Mouse (Mus musculus) CH12.LX (cell line): ENCODE results near the gene Med19.

Source experiments
- CTCF ChIP-seq, 2 experiments: IDR thresholded peaks in 1 of 2; conservative IDR thresholded peaks in 1 of 2; 2 replicates each; pipeline ENCODE4 v1.5.1; 2011 to 2012; ENCODE audit warnings: low read depth in 2 of 2, low read length in 2 of 2, improper control_type of control experiment in 1 of 2, inconsistent platforms in 1 of 2, mild to moderate bottlenecking in 1 of 2, moderate library complexity in 1 of 2
- EP300 ChIP-seq: IDR thresholded peaks from 2 replicates; pipeline ENCODE4 v1.6.1; 2011; ENCODE audit warnings: low read length, improper control_type of control experiment
- POLR2AphosphoS2 ChIP-seq: IDR thresholded peaks from 2 replicates; pipeline ENCODE4 v1.6.1; 2011; ENCODE audit warnings: low read depth, low read length, improper control_type of control experiment
- RAD21 ChIP-seq: IDR thresholded peaks from 2 replicates; pipeline ENCODE4 v1.6.1; 2011; ENCODE audit warnings: low read depth, mild to moderate bottlenecking, low read length, improper control_type of control experiment, moderate library complexity

DNA sequence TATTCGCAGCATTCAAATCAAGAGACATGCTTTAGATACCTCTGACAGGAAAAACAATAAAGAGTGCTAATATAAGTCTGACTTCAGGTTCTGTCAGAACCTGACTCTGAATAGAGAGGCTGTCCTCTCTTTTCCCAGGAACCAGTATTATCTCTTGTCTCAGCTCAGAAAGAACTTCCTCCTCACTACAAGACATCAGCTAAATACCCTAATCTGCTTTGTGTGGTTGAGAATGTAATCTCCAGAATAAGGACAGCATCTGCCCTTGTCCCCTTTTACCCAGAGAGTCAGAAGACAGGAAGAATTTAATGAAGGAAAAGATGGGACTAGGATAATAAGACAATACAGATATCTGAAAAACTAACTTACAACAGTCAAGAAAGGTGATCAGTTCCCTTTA, 25.3 kb downstream of the Med19 start:
- TF ChIP-seq EP300 (no peak), POLR2AphosphoS2 (no peak), CTCF (conservative IDR thresholded peaks at IDR 0.05 in 1 of 2, IDR thresholded peaks at IDR 0.05 in 1 of 2; ENCODE audit: low read depth in 2 of 2, low read length in 2 of 2) (no peak), RAD21 (no peak)
